Mouse (Mus musculus) c-Kit-positive CD71-positive TER-119-positive erythroid progenitor cells, embryonic 14.5 days (primary cell): Measurements from ENCODE around the gene Maats1.
"Not testable (repeated sequence)": the region's sequence is repeated elsewhere in the genome, so short reads cannot be mapped to it uniquely, and the experiment has no call there.

ENCODE experiments used
- DNase-seq: peaks from one replicate; pipeline ENCODE4 v3.0.0-alpha.2; 2013; ENCODE audit warnings: low spot score

The Maats1 gene

GRCm38 (mm10) chr16:38348217-38348761 is 6.3 kb upstream of the Maats1 start:
- no peak for DNase-seq

- no peak for DNase-seq
These were observed 5.6 kb upstream of the Maats1 start for GRCm38 (mm10) chr16:38347588-38347987.

GRCm38 (mm10) chr16:38346529-38347325 is 4.8 kb upstream of the Maats1 start, which contains the start of the genes Cox17 and Gm21987:
Gene Cox17 (plus strand): TSS chr16:38346991.
Gene Gm21987 (plus strand): TSS chr16:38347040.
- DNase-seq, result peak; percentile 91

GRCm38 (mm10) chr16:38344941-38345725 is 3.2 kb upstream of the Maats1 start:
- no peak for DNase-seq

GRCm38 (mm10) chr16:38338077-38338476 is 3.9 kb downstream of the Maats1 start:
- not testable (repeated sequence) for DNase-seq

GRCm38 (mm10) chr16:38334431-38334830 is 7.5 kb downstream of the Maats1 start:
- no peak for DNase-seq

- no peak for DNase-seq
These were observed 12.6 kb downstream of the Maats1 start for GRCm38 (mm10) chr16:38329340-38329739.

- no peak for DNase-seq
These were observed 15.1 kb downstream of the Maats1 start for GRCm38 (mm10) chr16:38326778-38327397.

- DNase-seq, result no peak
These were observed 17.6 kb downstream of the Maats1 start for GRCm38 (mm10) chr16:38324311-38324710.

- DNase-seq, result peak; percentile 42
These were observed 20.4 kb downstream of the Maats1 start for GRCm38 (mm10) chr16:38321452-38321935.

GRCm38 (mm10) chr16:38319087-38319486 is 22.9 kb downstream of the Maats1 start:
- DNase-seq, result no peak

- no peak for DNase-seq
These were observed 23.5 kb downstream of the Maats1 start for GRCm38 (mm10) chr16:38318492-38318891.

- no peak for DNase-seq
These were observed 33.7 kb downstream of the Maats1 start for GRCm38 (mm10) chr16:38308195-38308594.

GRCm38 (mm10) chr16:38307651-38308050 is 34.3 kb downstream of the Maats1 start:
- no peak for DNase-seq

- DNase-seq, result no peak
These were observed 34.7 kb downstream of the Maats1 start for GRCm38 (mm10) chr16:38307221-38307605.

- peak; percentile 17 for DNase-seq
These were observed 35.2 kb downstream of the Maats1 start for GRCm38 (mm10) chr16:38306571-38307220.

GRCm38 (mm10) chr16:38304460-38305194 is 37.3 kb downstream of the Maats1 start:
- DNase-seq, result no peak

- no peak for DNase-seq
These were observed 39.6 kb downstream of the Maats1 start for GRCm38 (mm10) chr16:38302367-38302766.

GRCm38 (mm10) chr16:38298410-38298809 is 43.5 kb downstream of the Maats1 start:
- DNase-seq, result no peak

- no peak for DNase-seq
These were observed 46.5 kb downstream of the Maats1 start for GRCm38 (mm10) chr16:38295349-38295930.
